Mouse (Mus musculus): ENCODE results near the gene Atxn1. TPM values are rescaled to one million over a fixed set of nuclear protein-coding genes. Genes with fewer than 3 reads are reported as not detected.

Atxn1 gene
- polyA plus RNA-seq, 1 experiment: 12.4 TPM

DNA sequence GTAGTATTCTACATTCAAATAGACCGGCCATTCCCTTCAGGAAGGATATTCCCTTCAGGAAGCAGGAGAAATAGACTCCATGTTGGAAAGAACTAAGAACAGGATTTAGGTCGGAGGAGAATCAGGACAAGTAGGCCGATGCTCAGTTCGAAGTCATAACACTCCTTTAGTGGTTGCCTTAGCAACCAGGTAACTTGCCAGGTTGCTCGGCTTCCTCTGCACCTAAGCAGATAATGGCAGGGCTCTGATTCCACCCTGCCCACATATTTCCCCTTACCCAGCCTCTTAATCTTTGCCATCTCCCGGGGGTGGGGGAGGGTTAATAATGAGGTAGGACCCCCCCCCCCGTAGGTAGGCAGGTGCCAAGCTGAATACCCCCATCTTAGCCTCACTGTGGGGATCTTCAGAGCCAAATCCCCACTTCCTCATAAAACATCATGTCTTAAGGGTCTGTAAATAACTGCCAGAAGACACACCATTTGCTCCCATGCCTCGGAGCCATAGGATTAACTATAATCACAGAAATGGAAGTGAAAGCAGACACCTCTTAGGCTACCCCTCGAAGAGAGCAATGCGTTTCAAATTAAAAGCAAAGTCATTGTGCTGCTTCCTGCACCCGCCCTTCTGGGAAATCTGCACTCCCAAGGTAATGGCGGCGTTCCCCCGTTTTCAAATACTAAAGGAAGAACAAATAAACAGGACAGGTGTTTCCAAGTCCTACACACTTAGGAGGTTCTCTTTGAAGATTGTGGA lies 240.1 kb downstream of the Atxn1 start:
- DNase-seq (ENCODE audit: low spot score): no peak

DNA sequence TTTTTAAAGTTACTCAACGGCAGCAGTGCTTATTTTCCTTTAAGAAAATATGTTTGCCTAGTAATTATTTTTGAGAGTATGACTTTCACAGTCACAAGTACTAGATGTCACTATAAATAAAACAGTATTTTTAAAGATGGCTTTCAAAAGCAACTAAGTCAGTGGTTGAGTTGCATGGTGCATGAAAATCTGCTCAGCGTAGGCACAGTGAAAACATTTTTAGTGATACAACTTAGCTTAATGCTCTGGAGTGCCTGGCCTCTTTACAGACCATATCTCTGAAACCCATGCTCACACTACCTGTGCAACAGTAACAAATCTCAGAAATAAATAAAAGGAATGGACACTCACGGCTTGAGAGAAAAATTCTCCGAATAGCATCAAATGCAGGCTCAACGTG lies 241.9 kb downstream of the Atxn1 start:
- DNase-seq (ENCODE audit: low spot score): no peak

DNA sequence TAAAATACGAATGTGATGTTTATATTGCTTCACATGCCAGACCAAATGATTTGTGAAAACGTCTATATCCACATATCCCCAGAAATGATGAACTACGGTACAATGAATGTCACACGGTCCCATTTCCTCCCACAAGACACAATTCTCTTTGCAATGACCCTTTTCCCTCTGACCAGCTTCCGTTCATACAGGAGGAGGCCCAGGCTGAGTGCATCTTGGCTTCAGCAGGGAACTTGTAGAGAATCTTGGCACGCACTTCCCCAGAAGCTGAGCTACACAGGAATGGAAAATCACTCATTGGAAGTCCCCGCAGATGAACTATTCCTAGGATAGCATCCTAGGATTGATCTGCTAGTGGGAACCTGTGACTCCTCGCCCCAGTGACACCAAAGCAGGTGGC lies 243.2 kb downstream of the Atxn1 start:
- DNase-seq (ENCODE audit: low spot score): no peak

DNA sequence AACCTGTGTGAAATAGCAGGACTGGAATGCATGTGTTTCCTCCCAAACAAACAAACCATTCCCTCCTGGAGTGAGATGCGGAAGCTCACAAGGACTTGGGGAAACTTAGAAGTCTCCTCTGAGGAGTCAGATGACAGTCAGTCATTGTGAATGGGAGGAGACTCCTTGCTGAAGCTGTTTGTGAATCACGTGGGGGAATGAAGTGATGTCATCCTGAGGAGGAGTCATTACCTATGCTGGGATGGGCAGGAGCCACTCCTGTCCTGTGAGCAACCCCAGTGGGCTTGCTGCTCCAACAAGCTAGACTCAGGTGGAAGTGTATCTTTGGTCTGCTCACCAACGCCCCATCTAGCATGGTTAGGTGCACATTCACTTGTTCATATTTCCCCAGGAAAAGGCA lies 246.0 kb downstream of the Atxn1 start:
- no peak for DNase-seq (ENCODE audit: low spot score)

DNA sequence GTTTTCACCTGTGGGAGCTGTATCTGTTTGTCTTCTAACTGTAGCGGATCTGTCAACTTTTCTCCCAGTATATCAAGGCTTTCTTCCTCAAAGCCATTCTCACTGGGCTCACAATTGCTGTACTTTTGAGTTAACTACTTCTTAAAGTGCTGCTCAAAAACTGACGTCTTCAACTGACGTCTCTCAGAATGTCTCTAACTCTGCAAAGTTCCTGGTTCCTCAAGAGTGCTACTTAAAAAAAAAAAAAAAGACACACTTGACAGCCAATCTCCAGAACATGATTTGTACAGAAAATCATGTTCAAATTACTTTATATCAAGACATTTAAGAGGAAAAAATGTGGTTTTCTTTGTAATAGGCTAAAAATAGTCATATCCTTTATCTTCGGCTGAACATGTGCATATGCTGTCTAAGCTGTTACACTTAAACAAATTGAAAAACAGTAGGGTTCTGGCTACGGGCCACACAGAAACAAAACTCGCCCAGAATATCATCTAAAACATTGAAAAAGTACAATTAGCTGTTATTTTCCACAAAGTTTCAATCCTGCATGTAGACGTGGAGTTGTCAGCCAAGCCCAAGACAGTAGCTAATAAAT lies 249.1 kb downstream of the Atxn1 start:
- DNase-seq (ENCODE audit: low spot score): no peak

DNA sequence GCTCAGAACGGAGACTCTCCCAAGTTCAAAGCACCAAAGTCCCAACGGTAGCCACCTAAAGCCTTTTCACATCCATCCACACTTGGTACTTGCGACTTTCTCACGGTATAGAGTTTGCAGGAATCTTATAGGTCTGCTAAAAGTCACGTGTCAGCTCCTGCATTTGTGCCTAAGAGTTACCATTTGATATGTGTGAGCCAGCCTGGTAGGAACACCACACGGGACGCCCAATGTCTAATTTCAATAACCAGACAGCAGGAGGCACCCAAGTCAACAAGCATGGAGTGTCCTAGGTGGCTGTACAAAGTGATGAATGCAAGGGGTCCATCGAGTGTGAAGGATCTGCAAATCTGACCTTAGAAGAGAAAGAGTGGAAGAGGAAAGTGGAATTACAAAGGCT lies 254.8 kb downstream of the Atxn1 start:
- no peak for DNase-seq (ENCODE audit: low spot score)

DNA sequence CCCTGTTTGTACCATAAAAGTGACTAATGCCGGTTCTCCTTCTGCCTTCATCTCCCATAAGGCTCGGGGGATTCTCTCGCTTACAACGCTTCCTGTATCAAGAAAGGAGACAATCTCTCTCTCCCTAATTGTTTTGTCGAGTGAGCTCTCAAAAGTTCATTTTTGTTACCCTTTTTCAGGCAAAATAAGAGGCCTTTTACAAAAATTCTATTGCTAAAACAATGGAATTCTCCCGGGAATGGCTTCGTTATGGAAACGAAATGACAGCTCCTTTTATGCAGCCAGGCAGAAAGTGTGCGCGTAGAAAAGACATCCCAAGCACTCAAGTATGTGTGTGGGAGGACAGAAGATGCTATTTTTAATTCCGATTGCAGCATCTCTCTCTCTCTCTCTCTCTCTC lies 255.4 kb downstream of the Atxn1 start:
- DNase-seq (ENCODE audit: low spot score): no peak

DNA sequence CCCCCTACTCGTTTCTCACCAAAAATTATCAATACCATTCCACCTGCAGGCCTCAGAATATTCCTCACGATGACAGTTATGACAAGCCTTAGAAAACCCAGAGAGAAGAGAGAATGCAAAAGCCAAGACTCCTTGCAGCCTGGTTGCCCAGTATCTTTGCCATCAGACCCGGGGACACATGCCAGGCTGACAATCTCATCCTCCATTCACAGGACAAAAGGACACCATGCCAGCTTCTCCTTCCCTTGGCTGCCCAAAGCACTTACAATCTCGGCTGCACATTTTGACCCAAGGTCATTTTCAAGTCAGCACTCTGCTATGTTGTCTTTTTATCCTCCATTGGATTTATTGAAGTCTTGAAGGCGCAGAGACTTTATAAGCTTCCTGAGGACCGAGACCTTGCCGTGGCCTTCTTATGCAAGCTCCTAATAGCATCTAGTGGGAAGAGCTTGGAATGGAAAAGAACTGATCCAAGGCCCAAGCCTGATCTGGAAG lies 263.5 kb downstream of the Atxn1 start:
- DNase-seq (ENCODE audit: low spot score): no peak

DNA sequence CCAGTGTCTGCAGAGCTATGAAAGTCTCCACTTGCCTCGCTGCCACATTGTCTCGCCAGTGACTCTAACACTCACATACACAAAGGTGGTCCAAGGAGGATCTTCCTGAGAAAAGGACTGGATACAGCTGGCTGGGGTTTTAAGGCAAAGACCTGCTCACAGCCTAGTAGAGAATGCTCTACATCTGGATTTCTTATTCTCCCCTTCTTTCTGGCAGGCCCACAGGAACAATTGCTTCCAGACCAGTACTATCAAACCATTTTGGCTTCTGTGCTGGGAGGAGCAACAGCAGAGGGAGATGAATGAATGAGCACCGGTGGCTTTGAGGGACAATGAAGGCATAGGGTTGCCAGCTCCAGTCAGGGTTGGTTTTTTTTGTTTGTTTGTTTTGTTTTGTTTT lies 265.8 kb downstream of the Atxn1 start:
- no peak for DNase-seq (ENCODE audit: low spot score)

DNA sequence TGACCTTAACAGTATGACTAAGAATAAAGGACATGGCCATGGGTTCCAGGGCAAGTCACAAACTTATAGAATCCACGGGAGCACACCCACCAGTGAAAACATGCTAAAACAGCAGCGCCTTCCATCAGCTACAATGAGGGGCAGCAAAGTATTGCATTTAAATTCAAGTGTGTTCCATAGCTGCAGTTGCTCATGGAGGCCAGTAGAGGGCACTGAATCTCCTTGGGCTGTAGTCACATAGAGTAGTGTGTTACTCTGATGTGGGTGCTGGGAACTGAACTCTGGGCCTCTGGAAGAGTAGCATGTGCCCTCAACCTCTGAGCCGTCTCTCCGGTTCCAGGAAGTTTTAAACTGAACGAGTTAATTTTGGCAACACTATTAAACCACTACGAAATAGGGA lies 268.8 kb downstream of the Atxn1 start:
- DNase-seq (ENCODE audit: low spot score): no peak

DNA sequence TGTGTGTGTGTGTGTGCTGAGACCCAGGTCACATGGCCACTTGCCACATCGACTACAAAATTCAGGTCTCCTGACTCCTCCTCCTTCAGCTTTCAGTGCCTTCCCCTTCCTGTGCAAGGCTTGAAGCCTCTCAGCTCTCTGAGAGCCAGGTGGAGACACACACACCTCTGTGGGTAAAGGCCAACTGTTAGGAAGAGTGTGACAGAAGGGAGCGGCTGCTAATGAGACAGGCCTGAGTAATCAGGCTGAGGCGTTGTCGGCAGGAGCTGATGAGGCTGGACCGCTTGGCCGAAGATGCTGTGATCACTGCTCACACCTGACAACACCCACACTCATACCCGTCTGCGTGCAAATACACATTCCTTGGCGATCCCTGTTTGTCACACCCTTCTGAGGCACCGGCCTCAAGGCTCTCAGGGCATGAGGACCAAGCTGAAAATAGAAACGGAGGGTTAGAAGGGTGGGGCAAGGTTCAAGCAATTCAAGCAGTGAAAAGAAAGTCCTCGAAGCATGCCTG lies 269.8 kb downstream of the Atxn1 start:
- DNase-seq (ENCODE audit: low spot score): no peak

DNA sequence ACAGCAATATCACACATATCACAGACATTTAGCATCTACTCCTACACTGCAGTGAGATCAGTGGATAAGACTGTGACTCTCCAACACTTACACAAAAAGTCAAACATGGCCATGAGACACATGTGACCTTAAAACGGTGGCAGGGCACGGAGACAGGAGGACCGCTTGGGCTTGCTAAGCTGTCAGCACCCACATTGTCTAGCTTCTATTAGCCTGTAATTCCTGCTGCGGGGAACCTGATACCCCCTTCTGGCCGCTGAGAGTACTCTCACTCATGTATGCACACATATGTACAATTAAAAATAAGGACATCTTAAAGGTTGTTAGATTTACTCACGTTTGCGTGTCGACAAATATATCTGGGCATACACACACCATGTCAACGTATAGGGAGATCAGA lies 270.9 kb downstream of the Atxn1 start:
- no peak for DNase-seq (ENCODE audit: low spot score)

DNA sequence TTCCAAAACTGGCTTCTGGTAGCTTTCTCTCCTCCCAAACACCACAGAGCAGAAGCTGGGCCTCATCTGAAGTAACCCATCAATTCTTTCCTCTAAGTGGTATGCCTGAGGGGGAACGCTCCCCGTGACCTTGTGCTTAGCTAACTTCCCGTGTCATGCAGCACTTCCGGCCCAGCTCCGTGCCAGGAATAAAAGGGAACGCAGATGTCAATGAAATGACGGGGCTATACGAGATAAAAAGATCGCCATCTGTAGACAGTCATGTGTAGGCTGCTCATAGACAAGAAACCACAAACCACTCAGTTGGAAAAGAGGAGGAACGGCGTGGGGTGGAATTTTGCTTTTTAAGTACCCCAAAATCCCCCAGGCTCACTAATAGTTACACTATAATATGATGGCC lies 271.3 kb downstream of the Atxn1 start:
- no peak for DNase-seq (ENCODE audit: low spot score)

DNA sequence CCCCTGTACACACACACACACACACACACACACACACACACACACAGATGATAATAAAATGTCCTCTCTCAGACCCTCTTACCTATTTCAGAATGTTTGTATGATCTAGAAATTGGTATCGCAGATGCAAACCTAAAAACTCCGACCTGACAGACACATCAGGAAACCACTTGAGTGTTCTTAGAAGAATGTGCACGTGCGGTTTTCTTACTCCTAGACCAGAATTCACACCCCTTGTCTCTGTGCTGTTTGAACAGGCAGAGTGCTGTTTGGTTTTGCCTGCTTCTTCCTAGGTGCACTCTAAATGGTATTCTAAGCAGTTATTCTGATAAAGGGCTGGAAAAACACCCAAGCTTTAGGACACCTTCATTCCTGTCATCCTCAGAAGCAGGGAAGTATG lies 271.7 kb downstream of the Atxn1 start:
- no peak for DNase-seq (ENCODE audit: low spot score)

DNA sequence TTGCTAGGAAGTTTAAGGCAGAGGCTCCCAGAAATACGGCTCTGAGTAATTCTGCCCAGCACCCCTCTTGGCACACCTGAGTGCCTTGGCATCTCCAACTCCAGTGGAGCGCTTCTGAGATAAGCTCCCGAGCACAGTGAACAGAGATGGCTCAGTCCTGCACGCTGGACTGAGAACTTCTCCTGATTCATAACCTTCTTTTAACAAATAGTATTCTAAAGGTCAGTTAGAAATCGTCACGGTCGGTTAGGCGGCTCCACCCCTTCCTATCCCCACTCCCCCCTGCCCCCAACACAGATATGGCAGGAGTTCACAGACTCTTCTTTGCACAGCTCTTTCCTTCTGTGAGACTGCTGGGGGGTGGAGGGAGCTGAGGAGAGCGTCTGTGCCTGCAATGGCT lies 272.4 kb downstream of the Atxn1 start:
- DNase-seq (ENCODE audit: low spot score): no peak

DNA sequence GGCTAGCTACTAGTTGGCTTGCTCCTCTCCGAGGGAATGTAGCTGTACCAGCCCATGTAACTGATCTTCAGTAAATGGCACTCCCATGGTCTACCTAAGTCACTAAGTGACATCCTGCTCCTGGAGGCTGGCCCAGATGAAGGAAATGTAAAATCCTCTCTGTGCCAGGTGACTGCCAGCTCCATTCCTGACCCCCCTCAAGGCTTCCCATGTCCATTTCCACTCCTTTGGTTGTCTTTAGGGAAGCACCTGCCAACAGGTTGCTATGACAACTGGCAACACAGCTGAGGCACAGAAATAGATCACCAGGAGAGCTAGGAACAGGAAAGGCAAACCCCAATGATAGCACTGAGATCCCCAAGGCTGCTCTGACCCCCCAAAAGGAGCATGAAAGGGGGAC lies 274.4 kb downstream of the Atxn1 start:
- no peak for DNase-seq (ENCODE audit: low spot score)

DNA sequence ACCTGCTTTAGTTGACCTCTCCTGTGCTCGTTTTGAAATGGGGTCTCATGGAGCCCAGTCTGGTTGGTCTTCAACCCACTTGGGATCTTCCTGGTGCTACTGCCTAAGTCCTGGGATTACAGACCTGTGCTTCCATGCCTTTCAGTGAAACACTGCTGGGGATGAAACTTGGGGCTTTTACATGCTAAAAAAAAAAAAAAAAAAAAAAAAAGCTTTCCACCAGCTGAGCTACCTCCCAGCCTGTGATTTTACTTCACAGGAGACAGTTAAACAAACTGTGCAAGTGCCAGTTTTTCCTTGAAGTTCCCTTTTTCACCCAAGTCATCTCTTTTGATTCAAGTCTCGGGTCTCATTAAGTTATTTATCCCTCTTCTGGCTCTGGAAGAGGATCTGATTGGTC lies 275.9 kb downstream of the Atxn1 start:
- no peak for DNase-seq (ENCODE audit: low spot score)

DNA sequence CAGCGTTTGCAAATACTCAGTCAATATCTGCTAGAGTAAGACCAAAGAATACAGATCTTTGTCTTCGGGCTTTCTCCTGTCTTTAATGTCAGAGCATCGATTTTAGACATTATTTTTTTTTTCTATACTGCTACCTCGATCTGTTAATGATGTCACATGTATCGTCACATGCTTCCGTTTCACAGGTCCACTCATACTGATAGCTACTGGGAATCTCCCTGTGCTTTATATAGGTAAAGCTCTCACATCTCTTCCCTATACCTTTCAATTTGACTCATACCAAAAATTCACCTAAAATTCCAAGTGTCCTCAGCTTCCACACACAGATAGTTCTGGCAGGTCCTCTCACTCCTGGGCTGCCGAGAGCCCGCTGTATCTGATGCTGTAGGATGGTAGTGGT lies 277.2 kb downstream of the Atxn1 start:
- no peak for DNase-seq (ENCODE audit: low spot score)

DNA sequence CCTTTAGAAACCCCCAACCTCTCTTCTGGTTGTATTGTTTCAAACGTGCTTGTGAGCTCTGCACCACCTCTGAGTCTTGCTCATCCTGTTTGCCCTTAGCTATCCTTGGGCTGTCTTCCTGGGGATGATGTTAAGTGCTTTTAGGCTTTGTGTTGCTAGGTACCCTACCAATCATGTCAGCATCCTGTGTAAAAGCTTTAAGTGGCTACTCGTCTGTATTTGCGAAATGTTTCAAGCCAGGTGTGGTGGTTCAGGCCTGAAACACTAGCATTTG lies 278.6 kb downstream of the Atxn1 start:
- DNase-seq (ENCODE audit: low spot score): no peak

DNA sequence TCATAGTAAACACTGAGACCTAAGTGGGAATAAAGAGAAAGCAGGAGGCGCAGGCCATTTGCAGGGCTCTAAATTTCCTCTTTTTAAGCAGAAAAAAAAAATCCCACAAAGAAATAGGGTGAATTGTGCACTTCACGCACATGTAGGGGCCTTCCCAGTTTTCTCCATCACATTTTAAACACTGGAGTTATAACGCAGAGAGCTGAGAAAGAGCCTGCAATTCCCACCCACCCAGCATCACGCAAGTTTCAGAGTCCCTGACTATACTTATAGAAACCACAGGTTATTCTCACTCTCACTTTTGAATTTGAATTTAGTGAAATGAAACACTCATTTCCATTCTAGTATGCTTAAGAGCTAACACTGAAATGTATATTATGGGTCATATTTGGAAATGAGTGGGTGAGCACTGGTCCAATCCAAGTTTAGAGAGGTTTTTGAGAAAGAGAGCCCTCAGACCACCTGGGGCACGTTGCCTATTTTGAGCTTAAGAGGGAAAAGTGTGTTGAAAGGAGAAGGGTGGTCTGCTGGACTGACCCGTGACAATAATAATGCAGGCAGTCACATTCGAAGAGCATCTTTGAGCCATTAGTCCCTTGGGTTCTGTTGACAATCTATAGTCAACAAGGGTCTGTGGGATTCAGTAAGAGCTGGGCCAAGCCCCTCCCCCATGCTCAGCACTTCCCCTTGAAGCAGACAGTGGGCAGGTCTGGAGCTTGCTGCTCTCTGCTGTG lies 279.1 kb downstream of the Atxn1 start:
- no peak for DNase-seq (ENCODE audit: low spot score)

DNA sequence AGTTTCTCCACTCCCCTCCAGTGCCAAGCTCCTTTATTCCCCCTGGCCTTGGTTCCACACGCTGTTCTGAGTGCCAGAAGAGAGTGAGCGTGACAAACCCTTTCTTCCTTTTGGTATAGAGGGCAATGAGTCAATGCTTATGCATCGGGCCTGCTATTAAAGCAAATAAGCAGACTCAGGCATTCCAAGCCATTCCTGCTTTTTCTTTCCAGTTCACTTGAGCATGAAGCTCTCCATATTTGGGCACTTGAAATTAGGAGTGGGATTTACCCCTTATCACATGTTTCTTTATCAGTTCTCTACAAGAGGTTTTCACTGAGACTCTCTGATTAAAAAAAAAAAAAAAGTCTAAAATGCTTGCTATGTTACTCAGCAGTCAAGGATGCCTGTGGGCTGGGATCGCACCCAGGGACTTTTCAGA lies 279.9 kb downstream of the Atxn1 start:
- DNase-seq (ENCODE audit: low spot score): no peak

DNA sequence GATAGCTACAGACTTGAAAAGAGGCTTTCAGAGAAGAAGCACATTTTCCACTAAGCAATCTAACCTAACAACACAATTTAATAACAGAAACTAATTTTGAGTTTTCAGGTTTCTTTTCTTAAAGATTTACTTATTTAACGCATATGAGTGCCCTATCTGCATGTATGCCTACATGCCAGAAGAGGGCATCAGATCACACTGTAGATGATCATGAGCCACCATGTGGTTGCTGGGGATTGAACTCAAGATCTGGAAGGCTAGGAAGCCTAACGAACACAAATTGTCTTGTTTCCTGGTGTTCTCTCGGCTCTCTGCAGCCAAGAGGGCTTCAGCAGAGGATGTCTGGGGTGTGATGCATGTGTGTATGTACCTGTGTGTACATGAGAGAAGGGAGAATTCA lies 280.8 kb downstream of the Atxn1 start:
- DNase-seq (ENCODE audit: low spot score): no peak

DNA sequence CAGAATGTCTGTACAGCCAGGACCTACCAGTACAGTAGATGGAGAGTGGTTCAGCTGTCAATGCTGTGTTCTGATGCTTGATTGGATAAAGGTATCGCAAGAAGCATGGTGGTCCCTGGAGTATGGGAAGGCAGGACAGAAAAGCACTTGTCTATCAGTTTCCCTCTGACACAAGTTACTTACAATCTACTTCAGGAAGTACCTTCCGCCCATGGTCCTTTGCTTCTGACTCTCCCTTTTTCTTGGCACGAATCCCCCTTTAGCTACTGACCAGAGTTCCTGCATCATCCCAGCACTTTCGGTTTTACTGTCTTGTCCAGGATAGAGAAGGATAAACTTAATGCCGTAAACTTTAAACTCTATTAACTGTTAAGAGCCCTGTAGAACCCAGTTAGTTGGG lies 283.6 kb downstream of the Atxn1 start:
- DNase-seq (ENCODE audit: low spot score): no peak
